Mouse (Mus musculus) skeletal muscle tissue, adult 2 months (tissue): ENCODE results near the gene Alg14.

Experiments used
- DNase-seq: peaks from one replicate; pipeline ENCODE4 v3.0.0-alpha.2; 2012; ENCODE audit warnings: low read depth, low spot score

The Alg14 gene

DNA sequence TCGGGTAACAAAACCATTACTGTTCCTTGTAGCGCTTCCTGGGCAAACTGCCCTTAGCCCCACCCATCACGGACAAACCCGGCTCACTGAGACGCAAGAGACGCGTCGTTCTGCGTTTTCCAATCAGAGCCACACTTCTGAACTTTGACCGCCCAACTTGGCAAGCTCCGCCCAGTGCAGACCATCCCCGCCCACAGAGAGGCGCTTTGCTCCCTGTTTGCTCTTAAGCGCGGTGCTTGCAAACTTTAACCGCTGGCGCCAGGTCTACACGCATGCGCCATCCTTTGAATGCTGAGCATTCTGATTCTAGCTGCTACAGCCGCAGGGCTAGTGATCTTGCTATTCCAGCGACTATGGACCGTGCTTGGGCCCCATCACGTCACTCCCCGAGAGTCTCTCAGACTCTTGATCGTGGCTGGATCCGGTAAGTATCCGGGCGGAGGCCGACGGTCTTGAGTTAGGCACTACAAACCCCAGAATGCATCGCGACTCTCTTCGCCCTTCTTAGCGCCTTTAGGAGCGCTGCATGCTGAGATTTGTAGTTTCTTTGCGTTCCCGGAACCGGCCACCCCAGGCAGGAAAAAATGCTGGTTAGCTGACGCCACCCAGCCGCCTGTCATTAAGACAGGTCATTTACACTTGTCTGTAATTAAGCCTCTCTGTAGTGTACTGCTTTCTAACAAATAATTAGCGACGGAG is at the start of gene Alg14:
Alg14 (plus strand) TSS at position 214 of the 699 bp plus-strand sequence.
- DNase-seq, result peak; percentile 97

DNA sequence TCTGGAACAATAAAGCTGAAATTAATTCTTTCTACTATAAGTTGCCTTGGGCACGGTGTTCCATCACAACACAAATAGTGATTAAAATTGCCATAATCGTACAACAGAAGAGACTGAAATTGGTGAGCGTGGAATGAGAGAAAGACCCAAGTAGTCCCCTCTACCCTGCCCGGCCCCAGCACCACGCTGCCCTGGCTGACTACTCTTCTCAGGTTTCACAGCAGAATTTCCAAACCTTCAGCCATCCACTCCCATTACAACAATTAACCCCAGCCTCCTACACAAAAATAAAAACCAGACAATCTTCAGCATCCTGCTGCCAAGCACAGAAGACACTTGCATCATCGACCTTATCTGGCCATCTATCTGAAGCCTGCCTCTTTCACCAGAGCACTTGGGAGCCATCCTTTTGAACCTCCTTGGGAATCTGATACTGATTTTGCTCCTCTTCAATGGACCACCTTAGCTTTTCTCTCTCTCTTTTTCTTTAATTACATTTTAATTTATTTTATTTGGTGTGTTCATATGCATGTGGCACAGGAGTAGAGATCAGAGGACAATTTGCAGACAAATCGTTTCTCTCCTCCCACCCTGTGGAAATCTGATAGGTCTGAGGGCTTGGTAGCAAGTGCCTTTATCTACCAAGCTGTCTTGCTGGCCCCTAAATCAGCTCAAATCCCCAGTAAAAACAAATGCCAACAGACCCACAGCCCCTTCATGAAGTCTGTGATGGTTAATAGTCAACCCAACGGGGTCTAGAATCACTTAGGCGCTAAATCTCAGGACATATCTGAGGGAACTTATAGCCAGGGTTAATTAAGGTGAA is 49.2 kb upstream of the Alg14 start:
- DNase-seq, result no peak

DNA sequence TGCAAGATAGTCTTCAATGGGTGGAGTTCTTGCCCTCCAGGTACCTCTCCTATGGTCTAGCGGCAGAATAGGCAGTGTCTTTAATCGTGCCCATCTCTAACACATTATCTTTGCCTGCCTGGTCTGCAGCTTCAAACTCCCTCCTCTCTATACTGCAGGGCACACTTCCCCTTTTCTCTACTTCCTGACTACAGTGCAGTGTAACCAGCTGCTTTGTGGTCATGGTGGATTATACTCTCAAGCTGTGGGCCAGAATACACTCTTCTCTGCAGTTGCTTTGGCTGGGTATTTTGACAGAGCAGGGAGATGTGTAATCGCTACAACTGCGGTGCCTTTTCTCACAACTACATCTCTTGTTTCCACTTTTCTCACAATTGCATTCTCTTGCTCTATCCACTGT is 48.6 kb upstream of the Alg14 start:
- no peak for DNase-seq

DNA sequence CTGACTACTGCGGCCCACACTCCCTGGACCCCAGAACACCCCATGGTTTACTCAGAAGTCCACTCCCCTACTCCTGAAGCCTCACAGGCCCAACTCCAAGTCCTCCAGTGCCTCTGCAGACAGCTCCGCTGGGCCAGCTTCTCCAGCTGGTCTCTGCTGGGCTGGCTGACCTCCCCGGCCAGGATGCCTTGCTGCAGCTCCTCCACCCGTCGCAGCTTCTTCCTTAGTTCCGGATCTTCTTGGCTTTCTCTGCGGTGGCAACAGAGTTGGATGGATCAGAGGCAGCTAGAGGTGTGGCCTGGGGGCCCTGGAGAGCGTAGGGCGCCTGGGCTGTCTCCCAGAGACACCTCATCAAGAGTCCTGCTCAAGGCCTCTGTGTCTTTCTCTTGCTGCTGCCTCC is 41.5 kb upstream of the Alg14 start:
- no peak for DNase-seq

DNA sequence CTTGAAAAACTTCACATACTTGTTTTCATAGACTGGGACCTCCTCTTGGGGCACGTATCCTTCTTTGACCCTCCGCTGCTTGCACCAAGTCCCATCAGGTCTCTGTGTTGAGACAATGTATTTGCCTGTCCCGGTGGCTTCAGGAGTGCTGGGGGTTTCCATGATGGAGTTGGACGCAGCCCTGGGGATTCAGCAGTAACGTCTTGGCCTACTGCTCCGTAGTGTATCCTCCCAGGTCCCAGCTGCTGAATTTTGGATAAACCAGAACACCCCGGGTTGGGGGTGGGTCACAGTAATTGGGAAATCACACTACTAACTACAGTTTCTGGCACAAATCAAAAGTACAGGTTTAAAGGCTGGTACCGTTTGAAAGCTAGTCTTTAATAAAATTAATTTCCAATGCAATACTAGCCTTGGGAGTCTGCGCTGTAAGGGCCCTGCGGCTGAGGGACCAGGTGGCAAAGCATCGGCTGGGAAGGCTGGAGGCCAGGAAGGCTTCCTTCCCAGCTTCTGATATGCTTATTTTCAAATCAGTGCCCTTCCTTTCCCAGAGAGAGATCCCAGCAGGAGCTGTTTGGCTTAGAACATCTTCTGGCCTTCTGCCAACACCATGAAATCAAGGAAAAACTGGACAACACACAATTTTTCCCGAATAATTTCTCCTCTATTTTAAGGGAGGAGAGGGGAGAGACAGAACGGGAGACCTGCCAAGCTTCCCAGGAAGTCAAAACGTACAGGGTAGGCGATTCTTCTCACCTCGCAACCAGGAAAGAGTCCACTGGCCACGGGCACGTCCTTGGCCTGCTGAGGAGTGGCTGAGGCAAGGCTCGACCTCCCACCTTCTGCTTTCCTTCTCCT is 40.8 kb upstream of the Alg14 start:
- no peak for DNase-seq

DNA sequence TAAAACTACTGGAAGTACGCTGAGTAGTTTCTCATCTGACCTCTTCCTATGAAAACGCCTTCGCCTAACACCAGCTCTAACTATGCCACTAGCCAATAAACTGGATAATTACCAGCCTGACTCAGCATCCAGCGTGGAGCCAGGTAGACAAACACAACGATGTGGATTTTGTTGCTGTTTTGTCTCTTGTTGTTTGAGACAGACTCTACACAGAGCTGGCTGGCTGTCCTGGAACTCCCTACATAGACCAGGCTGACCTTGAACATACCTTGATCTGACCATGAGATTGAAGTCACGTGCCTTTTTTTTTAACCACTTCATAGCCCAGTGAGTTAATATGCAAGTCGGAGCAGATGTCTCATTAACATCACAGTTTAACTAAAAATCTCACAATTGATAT is 36.1 kb upstream of the Alg14 start:
- DNase-seq, result no peak

DNA sequence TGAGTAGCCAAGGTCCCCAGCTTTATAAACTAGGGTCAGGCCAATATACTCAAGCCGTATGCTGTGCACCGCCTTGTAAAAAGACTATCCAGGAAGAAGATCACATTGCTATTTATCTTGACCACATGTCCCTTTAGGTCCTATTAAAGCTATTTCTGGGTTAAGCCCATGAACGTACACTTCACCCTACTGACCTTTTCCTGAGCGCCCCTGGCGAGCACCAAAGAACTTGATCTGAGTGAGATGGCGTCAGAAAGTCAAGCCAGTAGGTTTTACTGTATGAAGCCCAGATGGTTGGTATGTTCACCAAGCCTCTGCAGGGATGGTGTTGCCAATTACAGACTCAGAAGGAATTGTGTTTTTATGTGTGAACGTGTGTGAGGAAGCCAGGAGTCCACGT is 35.4 kb upstream of the Alg14 start:
- DNase-seq, result peak; percentile 72

DNA sequence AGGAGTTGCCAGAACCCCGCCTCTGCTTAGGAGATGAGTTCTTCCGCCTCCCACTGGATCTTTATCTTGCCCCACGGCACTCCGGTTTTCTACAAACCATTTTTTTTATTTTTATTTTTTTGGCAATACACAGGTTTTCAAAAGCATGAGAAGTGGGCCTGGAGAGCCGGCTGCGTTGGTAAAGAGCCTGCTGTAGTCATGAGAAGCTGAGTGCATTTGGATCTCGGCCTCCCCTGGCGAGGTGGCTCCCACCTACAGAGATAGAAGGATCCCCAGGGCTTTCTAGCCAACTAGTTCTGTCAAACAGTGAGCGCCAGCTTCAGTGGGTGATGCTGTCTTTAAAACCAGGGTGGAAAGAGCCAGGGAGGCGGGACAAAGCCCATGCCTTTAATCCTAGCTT is 34.2 kb upstream of the Alg14 start:
- DNase-seq, result no peak

DNA sequence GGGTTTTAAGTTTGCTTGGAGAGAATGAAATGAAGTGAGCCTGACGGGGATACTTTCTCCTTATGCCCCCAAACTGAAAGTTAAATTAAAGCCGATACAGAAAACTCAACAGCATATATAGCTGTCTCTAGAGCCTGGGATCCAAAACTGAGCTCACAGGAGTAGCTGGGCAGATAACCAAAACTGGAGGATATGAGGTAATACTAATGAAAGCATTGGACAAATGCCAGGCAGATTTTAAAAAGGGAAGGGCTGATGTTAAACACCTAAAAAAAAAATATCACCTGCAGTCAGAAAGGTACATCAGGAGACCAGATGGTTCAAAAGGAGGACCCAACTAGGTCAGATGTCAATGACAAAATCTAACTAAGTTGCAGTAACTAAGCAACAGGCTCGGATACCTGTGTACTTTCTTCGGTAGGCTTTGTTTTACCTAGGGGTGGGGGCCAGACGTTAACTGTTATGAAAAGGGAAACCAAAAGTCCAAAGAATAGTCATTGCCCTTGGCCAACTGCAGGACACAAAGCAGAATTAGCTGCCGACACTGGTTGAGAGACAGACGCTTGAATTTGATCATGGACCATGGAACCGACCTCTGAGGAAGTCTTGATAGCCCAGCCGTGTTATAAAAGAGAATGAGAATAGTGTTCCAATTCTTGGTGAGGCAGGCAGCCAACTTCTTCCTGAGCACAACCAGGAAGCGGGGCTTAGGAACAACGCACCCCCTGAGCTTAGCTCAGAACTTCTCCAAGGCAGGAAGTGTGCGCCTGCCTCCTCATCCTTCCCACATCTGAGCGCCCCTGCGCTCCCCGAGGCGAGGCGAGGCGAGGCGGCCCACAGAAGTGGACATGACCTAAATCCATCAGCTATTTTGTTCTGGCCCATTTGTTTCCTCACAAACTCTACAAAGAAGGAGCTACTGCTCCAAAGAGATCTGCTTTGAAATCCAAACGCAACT is 32.8 kb upstream of the Alg14 start:
- DNase-seq, result no peak

DNA sequence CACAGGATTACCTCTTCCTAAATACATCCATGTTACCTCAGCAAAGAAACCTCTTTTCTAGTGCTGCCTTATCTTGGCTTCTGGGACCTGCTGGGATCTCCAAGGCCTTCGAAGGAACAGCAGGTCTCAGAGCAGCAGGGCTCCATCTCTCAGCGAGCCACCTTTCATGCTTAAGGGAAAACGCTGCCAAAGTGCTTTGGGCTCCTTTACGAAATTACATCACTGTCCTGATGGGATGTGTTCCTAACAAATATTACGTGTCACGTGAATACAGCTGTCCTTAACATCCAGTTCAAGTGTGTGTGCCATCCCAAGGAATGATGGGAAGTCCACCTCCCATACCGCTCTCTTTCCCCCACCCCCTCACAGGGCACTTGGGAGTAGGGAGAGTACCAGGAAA is 31.5 kb upstream of the Alg14 start:
- no peak for DNase-seq

DNA sequence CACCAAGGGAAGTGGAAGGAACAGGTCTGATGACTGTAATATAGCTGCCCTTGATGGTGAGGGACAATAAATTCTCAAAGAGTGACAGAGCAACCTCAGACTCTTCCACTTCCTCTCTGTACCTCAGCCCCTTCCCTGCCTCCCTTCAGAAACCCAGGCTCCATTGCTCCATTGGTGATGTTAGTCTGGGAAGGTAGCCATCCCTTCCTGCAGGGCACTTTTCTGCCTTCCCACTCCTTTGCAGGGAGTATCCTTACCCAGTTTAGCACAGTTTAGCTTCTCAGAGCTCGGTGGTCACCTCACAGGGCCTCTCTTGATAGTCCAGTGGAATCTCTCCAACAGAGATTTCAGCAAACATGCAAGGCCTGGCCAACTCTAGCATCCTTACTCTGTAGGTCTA is 30.7 kb upstream of the Alg14 start:
- no peak for DNase-seq

DNA sequence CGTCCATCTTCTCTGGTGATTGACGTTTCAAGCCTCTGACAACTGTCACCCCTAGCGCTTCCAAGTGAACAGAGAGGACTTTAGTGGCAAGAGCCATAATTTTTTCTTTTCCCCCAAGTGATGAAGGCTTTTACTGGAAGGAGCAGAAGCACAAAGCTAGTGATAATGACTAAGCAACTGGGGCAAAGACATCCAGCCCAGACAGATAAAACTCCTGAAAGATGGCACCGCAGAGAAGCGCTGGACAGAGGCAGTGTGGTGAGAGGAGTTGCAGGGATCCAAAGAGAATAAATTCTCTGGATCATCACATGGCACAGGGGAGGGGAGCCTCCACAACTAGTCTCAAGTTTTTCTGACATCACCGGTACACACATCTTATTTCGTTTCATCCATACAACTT is 30.3 kb upstream of the Alg14 start:
- DNase-seq, result no peak

DNA sequence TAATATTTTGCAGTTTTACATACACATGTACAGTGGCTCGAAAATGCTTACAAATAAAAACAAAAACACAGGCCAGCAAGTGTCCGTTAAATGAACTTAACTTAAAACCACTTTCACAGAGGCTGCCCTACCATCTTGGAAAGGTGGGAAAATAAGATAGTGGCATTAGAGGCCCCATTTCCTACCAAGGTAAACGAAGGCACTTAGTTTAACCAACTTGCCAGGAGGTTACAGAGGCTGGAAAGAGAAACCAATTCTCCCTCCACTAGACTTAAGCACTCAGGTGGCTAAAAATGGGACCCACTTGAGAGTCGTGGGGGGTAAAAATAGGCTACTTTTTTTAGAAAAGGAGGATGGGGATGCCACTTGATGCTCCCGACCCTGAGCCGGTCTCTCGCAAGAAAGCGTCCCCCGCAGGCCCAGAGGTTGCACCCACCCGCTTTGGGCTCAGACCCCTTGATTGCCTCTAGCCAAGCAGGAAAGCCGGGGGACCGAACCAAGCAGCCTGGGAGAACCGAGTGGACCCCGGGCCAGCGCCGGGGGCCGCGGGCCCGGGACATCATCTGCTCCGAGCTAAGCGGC is 29.5 kb upstream of the Alg14 start:
- no peak for DNase-seq

DNA sequence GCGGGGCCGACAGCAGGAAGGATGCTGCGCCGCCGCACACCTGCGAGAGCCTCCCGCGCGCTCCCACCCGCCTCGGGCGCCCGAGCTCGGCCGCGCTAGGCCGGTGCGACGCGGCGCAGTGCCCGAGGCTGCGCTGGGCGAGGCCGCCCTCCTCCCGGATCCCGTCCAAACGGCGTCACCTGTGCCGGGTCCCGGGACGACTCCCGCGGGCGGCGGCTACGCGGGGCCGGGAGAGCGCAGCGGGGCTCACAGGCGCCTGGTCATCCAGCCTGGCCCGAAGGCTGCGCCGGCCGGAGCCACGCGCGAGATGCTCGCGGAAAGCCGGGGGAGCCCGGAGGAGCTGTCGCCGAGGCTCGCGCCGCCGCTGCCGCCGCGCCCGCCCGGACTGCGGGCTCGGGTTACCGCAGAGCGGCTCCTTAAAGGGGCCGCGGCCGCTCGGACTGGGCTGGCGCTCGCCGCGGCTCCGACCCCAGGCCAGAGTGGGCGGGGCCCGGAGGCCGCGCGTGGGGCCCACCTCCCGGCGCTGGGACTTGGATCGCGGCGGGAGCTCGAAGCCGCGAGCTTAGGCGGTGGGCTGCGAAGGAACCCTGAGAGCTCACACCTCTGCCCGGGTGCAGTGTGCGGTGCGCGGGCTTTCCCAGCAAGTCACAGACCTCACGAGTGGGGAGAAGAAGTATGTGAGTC is 28.9 kb upstream of the Alg14 start:
- DNase-seq, result peak; percentile 44

DNA sequence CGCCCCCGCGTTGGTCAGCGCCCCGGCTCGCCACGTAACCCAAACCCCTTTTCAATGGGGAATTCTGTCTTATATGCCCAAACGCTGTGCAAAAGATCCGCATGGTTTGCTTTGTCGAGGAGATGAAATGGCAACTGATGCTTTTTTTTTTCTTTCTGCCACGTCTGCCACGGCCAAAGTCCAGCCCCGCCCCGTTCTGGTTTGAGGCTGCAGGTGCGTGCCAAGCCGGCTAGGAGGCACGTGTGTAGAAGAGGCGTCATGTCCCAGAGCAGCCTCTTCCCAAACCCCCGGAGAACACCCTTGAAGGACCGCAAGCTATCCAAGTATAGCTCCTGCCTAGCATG is 28.4 kb upstream of the Alg14 start:
- peak; percentile 45 for DNase-seq

DNA sequence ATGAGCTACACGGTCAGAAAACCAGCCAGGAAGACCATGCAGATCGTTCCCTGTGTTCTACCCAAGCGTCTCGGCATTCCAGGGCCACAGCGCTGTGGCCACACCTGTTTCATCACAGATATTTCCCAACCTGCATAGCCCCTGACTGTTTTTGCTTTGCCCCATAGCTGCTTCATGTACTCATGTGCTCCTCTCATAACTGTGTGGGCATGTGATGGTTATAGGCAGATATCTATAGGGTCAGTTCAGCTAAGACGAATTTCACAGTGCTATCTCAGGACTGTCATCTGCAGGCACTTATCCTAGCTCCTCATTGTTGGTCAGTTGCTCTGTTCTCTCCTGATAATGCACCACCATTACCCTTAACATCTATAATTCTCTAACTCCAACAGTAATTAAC is 27.3 kb upstream of the Alg14 start:
- DNase-seq, result no peak

DNA sequence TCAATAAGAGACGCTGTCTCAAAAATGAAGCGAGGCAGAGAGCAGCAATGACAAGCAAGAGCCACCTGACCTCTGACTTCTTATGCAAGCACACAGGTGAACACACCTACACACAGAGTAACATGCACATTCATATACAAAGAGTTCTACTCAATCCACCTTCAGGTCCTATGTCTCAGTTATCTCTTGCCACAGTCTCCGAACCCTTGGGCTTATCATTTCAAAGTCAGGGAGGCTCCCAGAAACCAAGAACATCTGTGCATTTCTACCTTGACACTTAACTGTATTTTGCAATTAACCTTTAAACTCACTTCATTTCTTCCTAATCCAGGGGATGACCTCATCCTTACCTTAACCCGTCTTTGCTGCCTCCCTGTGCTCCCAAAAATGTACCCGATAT is 24.3 kb upstream of the Alg14 start:
- DNase-seq, result no peak

DNA sequence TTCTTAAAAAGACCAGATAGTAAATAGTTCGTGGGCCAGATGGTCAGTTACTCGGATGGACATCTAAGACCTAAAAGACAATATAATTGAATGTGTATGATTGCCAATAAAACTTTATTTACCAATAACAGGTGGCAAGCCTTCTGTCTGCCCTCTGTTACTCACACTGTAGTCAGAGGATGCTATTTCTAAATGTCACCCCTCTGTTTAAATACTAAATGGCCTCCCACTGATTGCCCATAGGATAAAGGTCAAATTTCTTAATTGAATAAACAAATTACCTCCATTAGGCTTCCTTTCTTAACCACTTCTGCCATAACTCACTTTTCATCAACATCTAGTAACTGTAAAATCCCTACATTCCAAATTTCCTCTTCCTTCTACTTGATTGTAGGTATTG is 19.0 kb upstream of the Alg14 start:
- DNase-seq, result no peak

DNA sequence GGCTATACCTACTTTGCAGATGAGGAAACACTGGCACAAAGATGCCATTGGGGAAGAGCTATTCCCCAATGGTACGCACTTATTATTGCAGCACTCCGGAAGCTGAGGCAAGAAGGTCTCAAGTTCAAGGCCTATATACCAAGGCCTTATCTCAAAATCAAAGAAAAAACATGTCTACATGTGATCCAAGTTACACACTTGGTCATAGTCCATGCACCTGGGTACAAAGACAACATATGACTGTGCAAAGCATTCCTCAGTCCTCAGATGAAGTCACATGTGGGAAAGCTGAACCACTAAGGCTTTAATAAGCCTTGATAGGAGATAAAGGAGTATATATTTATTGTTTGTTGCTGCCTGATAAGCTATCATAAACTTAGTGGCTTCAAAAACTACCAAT is 17.6 kb upstream of the Alg14 start:
- DNase-seq, result no peak

DNA sequence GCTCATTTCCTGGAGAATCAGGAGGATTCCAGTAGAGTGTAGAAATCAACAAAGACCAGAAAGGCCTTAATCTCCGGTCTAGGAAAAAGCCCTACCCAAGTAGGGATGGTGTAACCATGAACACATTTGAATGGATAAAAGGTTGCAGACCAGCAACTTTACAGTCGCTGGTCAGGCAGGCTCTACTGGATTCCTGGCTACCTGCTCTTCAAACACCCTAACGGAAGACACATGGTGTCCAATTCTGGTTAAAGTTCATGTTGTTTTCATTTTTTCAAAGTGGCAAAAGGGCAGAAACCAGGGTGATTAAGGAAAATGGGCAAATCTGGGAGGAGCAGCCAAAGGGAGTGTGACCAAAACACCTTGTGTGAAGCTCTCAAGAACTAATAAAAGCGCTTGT is 14.6 kb upstream of the Alg14 start:
- DNase-seq, result no peak
